Mouse (Mus musculus) neural tube, embryonic 15.5 days (tissue): Measurements from ENCODE around the gene Gm21836. TPM values are rescaled to one million over a fixed set of nuclear protein-coding genes. Genes with fewer than 3 reads are reported as not detected.
"Not testable (repeated sequence)": the region's sequence is repeated elsewhere in the genome, so short reads cannot be mapped to it uniquely, and the experiment has no call there.

Experiments used
- ATAC-seq: fragments of 200-750 bp; cut with Nextera tagmentation; 2 replicates; pipeline ENCODE4 v1.8.0; 2017; ENCODE audit warnings: mild to moderate bottlenecking, moderate TSS enrichment, moderate library complexity; ENCODE audit not compliant: low FRiP score
- H3K27ac ChIP-seq: fragments of 300-500 bp; sonication (generic); replicated peaks from 2 replicates; pipeline ENCODE4 v1.5.1; 2015; ENCODE audit warnings: mild to moderate bottlenecking, inconsistent platforms
- H3K27me3 ChIP-seq: fragments of 300-500 bp; sonication (generic); replicated peaks from 2 replicates; pipeline ENCODE4 v1.6.1; 2015; ENCODE audit warnings: inconsistent platforms
- H3K36me3 ChIP-seq: fragments of 300-500 bp; sonication (generic); 2 replicates; pipeline ENCODE4 v1.6.1; 2015; ENCODE audit warnings: inconsistent platforms
- H3K4me1 ChIP-seq: fragments of 300-500 bp; sonication (generic); 2 replicates; pipeline ENCODE4 v1.6.1; 2015; ENCODE audit warnings: inconsistent platforms
- H3K4me2 ChIP-seq: fragments of 300-500 bp; sonication (generic); 2 replicates; pipeline ENCODE4 v1.6.1; 2015; ENCODE audit warnings: inconsistent platforms, mild to moderate bottlenecking, moderate library complexity
- H3K4me3 ChIP-seq: fragments of 300-500 bp; sonication (generic); replicated peaks from 2 replicates; pipeline ENCODE4 v1.5.1; 2015; ENCODE audit warnings: mild to moderate bottlenecking, inconsistent platforms
- H3K9ac ChIP-seq: fragments of 300-500 bp; sonication (generic); replicated peaks from 2 replicates; pipeline ENCODE4 v1.6.1; 2015; ENCODE audit warnings: mild to moderate bottlenecking, inconsistent platforms
- H3K9me3 ChIP-seq: fragments of 300-500 bp; sonication (generic); replicated peaks from 2 replicates; pipeline ENCODE4 v1.6.1; 2016; ENCODE audit warnings: inconsistent platforms
- whole genome bisulfite sequencing: fragments of 180-500 bp; shearing (Covaris S2); methylation state at CpG from one replicate; pipeline ENCODE4 v1.1.7; 2015; ENCODE audit warnings: mixed read lengths; 5-methylcytosine and 5-hydroxymethylcytosine counted together
- polyA plus RNA-seq: library from polyadenylated mRNA; unstranded; fragments of >200 nt; fragmentation: Nextera tagmentation; extraction: Ambion mirVana; gene quantifications from 2 replicates; pipeline ENCODE4 v1.2.1, GENCODE M21; 2015

Gene Gm21836
- polyA plus RNA-seq: not detected in 2 replicates

- 89% methylated on average over 2 of the region's 2 CpGs for WGBS
These were observed at the start of gene Gm21836 for GRCm38 (mm10) chr9:124493693-124494092. TSS of gene Gm21836 (minus strand) at chr9:124493793.

DNA sequence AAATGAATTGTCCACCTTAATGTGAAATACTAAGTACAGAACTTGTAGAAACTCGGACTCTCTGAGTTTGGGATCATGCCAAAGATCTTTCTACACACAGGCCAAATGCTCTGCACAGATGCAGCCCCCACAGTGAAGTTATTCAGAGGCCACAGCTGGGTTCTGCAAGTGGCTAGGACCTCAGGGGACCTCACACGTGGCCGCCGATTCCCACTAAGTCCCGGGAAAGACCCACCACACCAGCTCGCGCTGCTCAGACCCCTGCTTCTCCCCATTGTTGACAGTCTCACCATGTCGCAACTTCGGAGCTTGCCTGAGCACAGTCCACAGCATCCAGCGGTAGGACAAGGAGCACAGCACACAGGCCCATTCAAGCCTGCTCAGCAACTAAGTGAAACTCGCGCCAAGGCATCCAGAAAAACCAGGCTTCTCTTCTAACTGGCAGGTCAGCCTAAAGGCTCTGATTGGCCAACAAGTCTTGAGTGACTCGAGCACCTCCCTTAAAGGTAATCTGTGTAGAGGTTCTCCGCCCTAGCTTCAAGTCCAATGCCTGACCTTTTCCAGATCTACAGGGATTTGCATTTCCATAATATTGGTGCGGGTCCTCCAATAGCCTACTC, 13.1 kb downstream of the Gm21836 start:
- not testable (repeated sequence) for H3K27ac ChIP-seq, H3K9me3 ChIP-seq, H3K9ac ChIP-seq, H3K27me3 ChIP-seq, ATAC-seq, H3K4me2 ChIP-seq, H3K4me3 ChIP-seq, H3K4me1 ChIP-seq
- H3K36me3 ChIP-seq: peaks cover 12% of the 10 kb centered on the region
- WGBS: 66% methylated on average over 14 of the region's 15 CpGs

More at GRCm38 (mm10) chr9:124493693-124494092, at the start of gene Gm21836:
- not testable (repeated sequence) for H3K9ac ChIP-seq, ATAC-seq, H3K36me3 ChIP-seq, H3K4me1 ChIP-seq, H3K9me3 ChIP-seq, H3K4me2 ChIP-seq, H3K4me3 ChIP-seq, H3K27me3 ChIP-seq, H3K27ac ChIP-seq

GRCm38 (mm10) chr9:124478081-124478480, 15.5 kb downstream of the Gm21836 start:
- no peaks in the 10 kb centered on the region for H3K27me3 ChIP-seq
- no peak overlapping the region for H3K9ac ChIP-seq
- 0 out of 2 replicates have a peak, but pooled peaks cover 6% of the 10 kb centered on the region for H3K9me3 ChIP-seq
- H3K4me2 ChIP-seq: no peak overlapping the region
- WGBS: 86% methylated on average over 3 of the region's 3 CpGs
- H3K27ac ChIP-seq: no peak overlapping the region
- H3K4me3 ChIP-seq: no peak overlapping the region
- H3K36me3 ChIP-seq: peaks cover 12% of the 10 kb centered on the region
- ATAC-seq: no peak
- no peaks in the 10 kb centered on the region for H3K4me1 ChIP-seq

- H3K36me3 ChIP-seq: peaks cover 12% of the 10 kb centered on the region
- H3K9ac ChIP-seq: no peak within 1 kb of the TSS
- 97% methylated on average over 22 of the region's 22 CpGs for WGBS
- peak; percentile 73 for ATAC-seq
- H3K4me3 ChIP-seq: no peak within 1 kb of the TSS
- no peak within 1 kb of the TSS for H3K4me2 ChIP-seq
- 0 out of 2 replicates have a peak, but pooled peaks cover 6% of the 10 kb centered on the region for H3K9me3 ChIP-seq
- no peaks in the 10 kb centered on the region for H3K4me1 ChIP-seq
- H3K27ac ChIP-seq: no peak within 1 kb of the TSS
- H3K27me3 ChIP-seq: no peaks in the 10 kb centered on the region
These were observed 17.3 kb downstream of the Gm21836 start, which contains the start of gene Ppp2r3d for GRCm38 (mm10) chr9:124476096-124476902. TSS of gene Ppp2r3d (minus strand) at chr9:124476898.

DNA sequence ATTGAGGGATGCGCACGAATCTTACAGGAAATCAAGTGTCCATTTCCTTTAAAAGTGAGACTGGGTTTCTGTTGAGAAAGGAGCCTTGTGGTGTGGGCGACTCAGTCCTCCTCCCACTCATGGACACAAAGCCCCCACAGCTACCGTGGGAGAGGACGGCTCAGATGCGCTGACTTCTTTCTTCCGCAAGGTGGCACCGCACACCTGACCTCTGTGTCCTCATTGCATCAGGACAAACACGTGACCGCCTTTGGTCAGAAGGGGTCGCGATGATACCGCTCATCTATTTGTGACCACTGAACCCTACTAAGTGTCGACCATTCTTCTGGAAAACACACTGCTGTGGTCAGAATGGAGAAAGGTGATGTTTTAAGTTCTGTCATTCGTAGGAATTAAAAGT, 17.9 kb downstream of the Gm21836 start:
- H3K36me3 ChIP-seq: peaks cover 12% of the 10 kb centered on the region
- H3K4me2 ChIP-seq: no peak overlapping the region
- no peak overlapping the region for H3K4me3 ChIP-seq
- H3K4me1 ChIP-seq: no peaks in the 10 kb centered on the region
- H3K9me3 ChIP-seq: 0 out of 2 replicates have a peak, but pooled peaks cover 6% of the 10 kb centered on the region
- no peak overlapping the region for H3K9ac ChIP-seq
- peak; percentile 28; the same call in 1 of the 2 replicates for ATAC-seq
- H3K27ac ChIP-seq: no peak overlapping the region
- H3K27me3 ChIP-seq: no peaks in the 10 kb centered on the region
- 93% methylated on average over 15 of the region's 15 CpGs for WGBS

- Histone ChIP-seq H3K9me3 (no peaks in the 10 kb centered on the region), H3K4me3 (no peak overlapping the region), H3K4me1 (no peaks in the 10 kb centered on the region), H3K9ac (no peak overlapping the region), H3K4me2 (no peak overlapping the region), H3K27ac (no peak overlapping the region), H3K27me3 (no peaks in the 10 kb centered on the region), H3K36me3 (no peaks in the 10 kb centered on the region)
- no peak for ATAC-seq
- WGBS: 13% methylated on average over 1 of the region's 1 CpGs
These were observed 37.0 kb downstream of the Gm21836 start for GRCm38 (mm10) chr9:124456572-124456971.

Other genes starting within 250 kb of the Gm21836 start
- 11.5 and 12.7 TPM in 2 replicates for gene 2010315B03Rik, start 181.1 kb downstream of the Gm21836 start, polyA plus RNA-seq
- 153 and 158 TPM in 2 replicates for gene Ppp2r3d, start 16.9 kb downstream of the Gm21836 start, polyA plus RNA-seq